In genomic region chr12:71943112-71943511, GRCm38 (mm10) we compare ENCODE assay signal across 12 mouse cellular contexts.
"Had no signal": no experiment of that assay in that cellular context is flagged by ENCODE, and none has a peak within 500 bp of the region (broad histone marks: within the 10 kb centered on the region; RNA-seq: fewer than 3 reads in every experiment).

No protein-coding gene starts in this region.

- H3K9ac ChIP-seq: limb, embryonic 15.5 days; lung, embryonic 15.5 days; midbrain, embryonic 15.5 days; neural tube, embryonic 12.5 days had no signal

- ATAC-seq: midbrain, embryonic 15.5 days had no signal

- H3K4me1 ChIP-seq: limb, embryonic 15.5 days; midbrain, embryonic 15.5 days; neural tube, embryonic 12.5 days had no signal

- H3K4me3 ChIP-seq: left cerebral cortex, adult 2 months; limb, embryonic 15.5 days; lung, embryonic 15.5 days; midbrain, embryonic 15.5 days; neural tube, embryonic 12.5 days had no signal

- H3K4me2 ChIP-seq: limb, embryonic 15.5 days; lung, embryonic 15.5 days; midbrain, embryonic 11.5 days; midbrain, embryonic 15.5 days; neural tube, embryonic 12.5 days had no signal

- DNase-seq: kidney, adult 11 months; kidney, adult 9 months; kidney, postnatal 10 days; kidney, postnatal 4 days; thymus, postnatal 4 days had no signal

- H3K9me3 ChIP-seq: limb, embryonic 15.5 days; lung, embryonic 15.5 days; midbrain, embryonic 15.5 days; neural tube, embryonic 12.5 days had no signal

- H3K27ac ChIP-seq: left cerebral cortex, adult 2 months; limb, embryonic 15.5 days; lung, embryonic 15.5 days; midbrain, embryonic 15.5 days; neural tube, embryonic 12.5 days; stomach, postnatal 0 days had no signal

- H3K27me3 ChIP-seq: limb, embryonic 15.5 days; lung, embryonic 15.5 days; midbrain, embryonic 15.5 days; neural tube, embryonic 12.5 days had no signal
